Mouse (Mus musculus): ENCODE data around the gene Gtf3a.

- TF ChIP-seq POLR2A (IDR thresholded peaks at IDR 0.05; ENCODE audit: low read depth, low read length) (no peak), CTCF (IDR thresholded peaks at IDR 0.05; ENCODE audit: borderline replicate concordance, insufficient read depth, low read length) (no peak)
Observed at GRCm38 (mm10) chr5:146919874-146920273, 28.6 kb upstream of the Gtf3a start.

All from embryonic fibroblast, embryonic 13.5 days (primary cell).